Mouse (Mus musculus) CH12.LX (cell line): ENCODE measurements around the gene Dzank1. TPM values are rescaled to one million over a fixed set of nuclear protein-coding genes. Genes with fewer than 3 reads are reported as not detected.
A peak's percentile ranks its signal among the peaks of the same experiment; 100 is the strongest.

ENCODE experiments used
- DNase-seq: peaks from one replicate; pipeline ENCODE4 v3.0.0-alpha.2; 2013; ENCODE audit errors: extremely low read depth
- H3K27ac ChIP-seq: 2 replicates; pipeline ENCODE4 v1.5.1; 2012; ENCODE audit warnings: low read depth, mild to moderate bottlenecking, control low read depth, moderate library complexity; ENCODE audit not compliant: insufficient read depth
- H3K27me3 ChIP-seq: replicated peaks from 2 replicates; pipeline ENCODE3; 2012; ENCODE audit warnings: inconsistent platforms
- H3K36me3 ChIP-seq, 2 experiments: replicated peaks in 1 of 2; 2 replicates each; pipeline versions ENCODE3 to v1.6.1; 2012; ENCODE audit warnings: inconsistent platforms in 1 of 2, low read length in 1 of 2, mild to moderate bottlenecking in 1 of 2, mixed read lengths in 1 of 2, moderate library complexity in 1 of 2; ENCODE audit not compliant: control insufficient read depth in 1 of 2, insufficient read depth in 1 of 2
- H3K4me1 ChIP-seq, 2 experiments: 2 replicates each; pipeline ENCODE4 v1.6.1; 2012; ENCODE audit warnings: inconsistent platforms in 1 of 2, moderate library complexity in 1 of 2; ENCODE audit not compliant: insufficient read depth in 2 of 2, control insufficient read depth in 1 of 2
- H3K4me2 ChIP-seq: 2 replicates; pipeline ENCODE4 v1.6.1; 2012; ENCODE audit warnings: low read depth, mild to moderate bottlenecking, control low read depth; ENCODE audit not compliant: poor library complexity, insufficient read depth, severe bottlenecking
- H3K4me3 ChIP-seq, 3 experiments: fragments of 150-350 bp in 1 of 3; sonication (generic) in 1 of 3; replicated peaks in 1 of 3; 2 replicates each; pipeline versions ENCODE3 to v1.5.1; 2011 to 2012; ENCODE audit warnings: low read depth in 2 of 3, low read length in 2 of 3, mild to moderate bottlenecking in 2 of 3, moderate library complexity in 2 of 3, control low read depth in 1 of 3, improper control_type of control experiment in 1 of 3, inconsistent platforms in 1 of 3, mixed read lengths in 1 of 3; ENCODE audit not compliant: poor library complexity in 1 of 3
- H3K79me2 ChIP-seq: replicated peaks from 2 replicates; pipeline ENCODE4 v1.6.1; 2012; ENCODE audit warnings: mild to moderate bottlenecking, moderate library complexity; ENCODE audit not compliant: control insufficient read depth, poor library complexity, insufficient read depth, severe bottlenecking; ENCODE audit errors: extremely low read depth
- H3K9ac ChIP-seq: 2 replicates; pipeline ENCODE4 v1.6.1; 2012; ENCODE audit warnings: low read depth, mild to moderate bottlenecking, control low read depth, moderate library complexity; ENCODE audit not compliant: insufficient read depth
- H3K9me3 ChIP-seq: replicated peaks from 2 replicates; pipeline ENCODE3; 2012; ENCODE audit warnings: low read length, inconsistent platforms, mixed read lengths
- BHLHE40 ChIP-seq: IDR thresholded peaks from 2 replicates; pipeline ENCODE4 v1.6.1; 2011; ENCODE audit warnings: mild to moderate bottlenecking, low read depth, low read length, improper control_type of control experiment
- CHD2 ChIP-seq: IDR thresholded peaks from 2 replicates; pipeline ENCODE4 v1.6.1; 2011; ENCODE audit warnings: low read length, improper control_type of control experiment
- CTCF ChIP-seq, 2 experiments: IDR thresholded peaks in 1 of 2; conservative IDR thresholded peaks in 1 of 2; 2 replicates each; pipeline ENCODE4 v1.5.1; 2011 to 2012; ENCODE audit warnings: low read depth in 2 of 2, low read length in 2 of 2, improper control_type of control experiment in 1 of 2, inconsistent platforms in 1 of 2, mild to moderate bottlenecking in 1 of 2, moderate library complexity in 1 of 2
- E2F4 ChIP-seq: IDR thresholded peaks from 2 replicates; pipeline ENCODE4 v1.6.1; 2011; ENCODE audit warnings: low read depth, low read length, improper control_type of control experiment; ENCODE audit not compliant: insufficient replicate concordance
- ELF1 ChIP-seq: IDR thresholded peaks from 2 replicates; pipeline ENCODE4 v1.6.1; 2014; ENCODE audit warnings: low read depth, mild to moderate bottlenecking, inconsistent platforms, low read length, improper control_type of control experiment
- HCFC1 ChIP-seq: IDR thresholded peaks from 2 replicates; pipeline ENCODE4 v1.6.1; 2012; ENCODE audit warnings: low read depth, mild to moderate bottlenecking, inconsistent platforms, low read length, improper control_type of control experiment
- IRF4 ChIP-seq: IDR thresholded peaks from 2 replicates; pipeline ENCODE4 v1.6.1; 2014; ENCODE audit warnings: low read depth, mild to moderate bottlenecking, inconsistent platforms, low read length, improper control_type of control experiment
- JUN ChIP-seq: IDR thresholded peaks from 2 replicates; pipeline ENCODE4 v1.6.1; 2011; ENCODE audit warnings: low read depth, mild to moderate bottlenecking, low read length, improper control_type of control experiment, moderate library complexity; ENCODE audit not compliant: insufficient read depth
- JUND ChIP-seq: conservative IDR thresholded peaks from 2 replicates; pipeline ENCODE4 v1.6.1; 2011; ENCODE audit warnings: low read depth, low read length, improper control_type of control experiment
- KAT2A ChIP-seq: IDR thresholded peaks from 2 replicates; pipeline ENCODE4 v1.6.1; 2012; ENCODE audit warnings: low read length, improper control_type of control experiment, inconsistent platforms; ENCODE audit not compliant: insufficient replicate concordance
- MAFK ChIP-seq: IDR thresholded peaks from 2 replicates; pipeline ENCODE4 v1.6.1; 2011; ENCODE audit warnings: low read length, improper control_type of control experiment; ENCODE audit not compliant: insufficient replicate concordance
- MAX ChIP-seq: IDR thresholded peaks from 2 replicates; pipeline ENCODE4 v1.6.1; 2011; ENCODE audit warnings: low read length, improper control_type of control experiment
- MAZ ChIP-seq: IDR thresholded peaks from 2 replicates; pipeline ENCODE4 v1.6.1; 2012; ENCODE audit warnings: low read depth, mild to moderate bottlenecking, inconsistent platforms, low read length, improper control_type of control experiment, moderate library complexity
- MXI1 ChIP-seq: IDR thresholded peaks from 2 replicates; pipeline ENCODE4 v1.6.1; 2011; ENCODE audit warnings: mild to moderate bottlenecking, low read depth, low read length, improper control_type of control experiment
- MYC ChIP-seq: IDR thresholded peaks from 2 replicates; pipeline ENCODE4 v1.6.1; 2011; ENCODE audit warnings: low read depth, mild to moderate bottlenecking, improper control_type of control experiment, low read length
- NELFE ChIP-seq: IDR thresholded peaks from 2 replicates; pipeline ENCODE4 v1.6.1; 2011; ENCODE audit warnings: low read depth, low read length, improper control_type of control experiment
- PAX5 ChIP-seq: IDR thresholded peaks from 2 replicates; pipeline ENCODE4 v1.6.1; 2012; ENCODE audit warnings: low read length, inconsistent platforms, mixed read lengths
- POLR2A ChIP-seq: IDR thresholded peaks from 2 replicates; pipeline ENCODE4 v1.6.1; 2011; ENCODE audit warnings: low read depth, mild to moderate bottlenecking, improper control_type of control experiment, low read length
- POLR2AphosphoS2 ChIP-seq: IDR thresholded peaks from 2 replicates; pipeline ENCODE4 v1.6.1; 2011; ENCODE audit warnings: low read depth, low read length, improper control_type of control experiment
- RAD21 ChIP-seq: IDR thresholded peaks from 2 replicates; pipeline ENCODE4 v1.6.1; 2011; ENCODE audit warnings: low read depth, mild to moderate bottlenecking, low read length, improper control_type of control experiment, moderate library complexity
- SIN3A ChIP-seq: IDR thresholded peaks from 2 replicates; pipeline ENCODE4 v1.6.1; 2012; ENCODE audit warnings: low read length, improper control_type of control experiment, inconsistent platforms
- SMC3 ChIP-seq: IDR thresholded peaks from 2 replicates; pipeline ENCODE4 v1.6.1; 2011; ENCODE audit warnings: low read depth, low read length, improper control_type of control experiment
- TBP ChIP-seq: conservative IDR thresholded peaks from 2 replicates; pipeline ENCODE4 v1.6.1; 2011; ENCODE audit warnings: low read depth, low read length, improper control_type of control experiment
- TCF12 ChIP-seq: IDR thresholded peaks from 2 replicates; pipeline ENCODE4 v1.6.1; 2014; ENCODE audit warnings: low read depth, mild to moderate bottlenecking, inconsistent platforms, low read length, improper control_type of control experiment
- UBTF ChIP-seq: IDR thresholded peaks from 2 replicates; pipeline ENCODE4 v1.6.1; 2012; ENCODE audit warnings: low read depth, mild to moderate bottlenecking, inconsistent platforms, low read length, improper control_type of control experiment, moderate library complexity
- USF1 ChIP-seq: IDR thresholded peaks from 2 replicates; pipeline ENCODE4 v1.6.1; 2014; ENCODE audit warnings: low read depth, mild to moderate bottlenecking, inconsistent platforms, low read length, improper control_type of control experiment
- USF2 ChIP-seq: conservative IDR thresholded peaks from 2 replicates; pipeline ENCODE4 v1.6.1; 2011; ENCODE audit warnings: low read depth, low read length, improper control_type of control experiment
- ZC3H11A ChIP-seq: IDR thresholded peaks from 2 replicates; pipeline ENCODE4 v1.6.1; 2012; ENCODE audit warnings: low read depth, mild to moderate bottlenecking, inconsistent platforms, low read length, improper control_type of control experiment
- ZKSCAN1 ChIP-seq: IDR thresholded peaks from 2 replicates; pipeline ENCODE4 v1.6.1; 2012; ENCODE audit warnings: low read depth, inconsistent platforms, low read length, improper control_type of control experiment, borderline replicate concordance
- ZMIZ1 ChIP-seq: IDR thresholded peaks from 2 replicates; pipeline ENCODE4 v1.6.1; 2012; ENCODE audit warnings: low read depth, mild to moderate bottlenecking, inconsistent platforms, low read length, improper control_type of control experiment
- ZNF384 ChIP-seq: IDR thresholded peaks from 2 replicates; pipeline ENCODE4 v1.6.1; 2012; ENCODE audit warnings: low read depth, low read length, improper control_type of control experiment, inconsistent platforms
- dilution Hi-C: fragments of 300-500 bp; cut with MboI; formaldehyde crosslinking; loops from 2 replicates; pipeline ENCODE4 v1.14.3; 2020; ENCODE audit warnings: low sequenced_read_pairs; ENCODE audit not compliant: extremely low pct_unique_long_range_greater_than_20kb, extremely low pct_ligation_motif_present
- in situ Hi-C: fragments of 300-500 bp; cut with MboI; formaldehyde crosslinking; loops from 3 replicates; pipeline ENCODE4 v1.14.3; 2019; ENCODE audit warnings: low sequenced_read_pairs, low pct_ligation_motif_present, low pct_unique_long_range_greater_than_20kb, mixed read lengths
- polyA plus RNA-seq: library from polyadenylated mRNA; unstranded; fragments of >175 nt; gene quantifications from 2 replicates; pipeline ENCODE4 v1.2.1, GENCODE M21; 2012; ENCODE audit warnings: low read depth; ENCODE audit not compliant: insufficient read length
- total RNA-seq, 2 experiments: library from RNA; depleted of rRNA; stranded (reverse); fragments of 300-350 nt in 1 of 2; fragments of >200 nt in 1 of 2; gene quantifications; 2 replicates each; pipeline ENCODE4 v1.2.3; 2012 to 2014

The Dzank1 gene
- total and polyA plus RNA-seq, 3 experiments = 0.08 to 0.29 (median 0.08) TPM

- H3K9me3 ChIP-seq = no peaks in the 10 kb centered on the region
- H3K27ac ChIP-seq = peak overlapping the region; percentile 75
- no peak for DNase-seq
- peak overlapping the region; percentile 39 for H3K9ac ChIP-seq
- H3K36me3 ChIP-seq = peaks cover 9 to 21% of the 10 kb centered on the region in 2 experiments
- peaks cover 8 to 28% of the 10 kb centered on the region in 2 experiments; a peak in 3 of 4 replicates for H3K4me1 ChIP-seq
- TF ChIP-seq E2F4 (no peak), MYC (no peak), ZKSCAN1 (no peak), TBP (0 out of 2 replicates have a peak, but pooled peaks have one; percentile 25), KAT2A (no peak), CTCF (conservative IDR thresholded peaks at IDR 0.05 in 1 of 2, IDR thresholded peaks at IDR 0.05 in 1 of 2; ENCODE audit: low read depth in 2 of 2, low read length in 2 of 2) (0 out of 4 replicates have a peak, but pooled peaks of 1 of the 2 experiments have one; percentile 4), PAX5 (no peak), SIN3A (no peak), BHLHE40 (no peak), POLR2AphosphoS2 (no peak), UBTF (0 out of 2 replicates have a peak, but pooled peaks have one; percentile 69), RAD21 (no peak), MAFK (0 out of 2 replicates have a peak, but pooled peaks have one; percentile 15), USF1 (no peak), MAZ (no peak)
- dilution Hi-C loops = no loop called here
- in situ Hi-C loops = no loop called here
- H3K4me3 ChIP-seq = peak overlapping the region; percentile 69 to 88 (median 75)
- H3K27me3 ChIP-seq = no peaks in the 10 kb centered on the region
- H3K79me2 ChIP-seq = peaks cover 28% of the 10 kb centered on the region
- H3K4me2 ChIP-seq = peak overlapping the region; percentile 71; the same call in 1 of the 2 replicates
Measured at GRCm38 (mm10) chr2:144555286-144555819, 28.1 kb upstream of the Dzank1 start.

- in situ Hi-C loops (no loop called here), dilution Hi-C loops (no loop called here)
- TF ChIP-seq JUND (peak; percentile 69), ZMIZ1 (no peak), ZNF384 (no peak), TCF12 (0 out of 2 replicates have a peak, but pooled peaks have one; percentile 26), USF1 (no peak), JUN (peak; percentile 70), UBTF (no peak), POLR2A (no peak), POLR2AphosphoS2 (no peak), CHD2 (no peak), CTCF (conservative IDR thresholded peaks at IDR 0.05 in 1 of 2, IDR thresholded peaks at IDR 0.05 in 1 of 2; ENCODE audit: low read depth in 2 of 2, low read length in 2 of 2) (no peak), RAD21 (no peak), TBP (no peak), HCFC1 (peak; percentile 10; the same call in 1 of the 2 replicates), SIN3A (peak; percentile 21; the same call in 1 of the 2 replicates), ZC3H11A (no peak), MAX (no peak), MXI1 (no peak), E2F4 (no peak), USF2 (no peak), IRF4 (peak; percentile 98), KAT2A (no peak), NELFE (no peak), SMC3 (no peak), ELF1 (no peak)
Measured at GRCm38 (mm10) chr2:144553905-144554304, 26.7 kb upstream of the Dzank1 start.

More at GRCm38 (mm10) chr2:144553905-144554304, 26.7 kb upstream of the Dzank1 start:
- Histone ChIP-seq H3K27me3 (no peaks in the 10 kb centered on the region), H3K27ac (no peak overlapping the region), H3K79me2 (peaks cover 26% of the 10 kb centered on the region), H3K9me3 (no peaks in the 10 kb centered on the region), H3K9ac (no peak overlapping the region), H3K4me1 (peaks cover 8 to 28% of the 10 kb centered on the region in 2 experiments; a peak in 3 of 4 replicates), H3K36me3 (peaks cover 0 to 7% of the 10 kb centered on the region in 2 experiments), H3K4me2 (peak overlapping the region; percentile 78; the same call in 1 of the 2 replicates), H3K4me3 (no peak overlapping the region)
- peak; percentile 54 for DNase-seq
